Mouse (Mus musculus): Measurements from ENCODE around the gene Lsm6.

DNA sequence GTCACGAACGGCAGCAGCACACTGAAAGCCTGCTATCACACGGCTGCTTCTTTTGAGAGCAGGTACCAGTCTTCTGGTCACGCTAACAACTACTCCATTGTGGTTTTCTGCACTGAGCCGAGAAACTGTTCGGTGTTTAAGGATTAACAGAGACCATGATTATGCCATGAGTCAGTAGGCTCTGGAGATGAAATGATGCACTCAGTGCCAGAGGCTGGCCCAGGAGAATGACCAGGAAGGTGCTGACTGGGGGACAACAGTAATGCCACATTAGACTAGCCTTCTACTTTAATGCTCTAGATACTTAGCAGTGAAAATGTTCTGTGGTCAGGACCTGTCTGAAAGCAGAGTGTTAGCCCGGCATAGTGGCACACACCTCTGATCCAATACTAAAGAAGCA, 23.0 kb downstream of the Lsm6 start:
- no peak for TF ChIP-seq ZC3H11A (IDR thresholded peaks at IDR 0.05; ENCODE audit: low read depth, low read length)
- no peak for TF ChIP-seq POLR2A (IDR thresholded peaks at IDR 0.05; ENCODE audit: low read depth, low read length)
- TF ChIP-seq CHD2 (IDR thresholded peaks at IDR 0.05; ENCODE audit: low read length): no peak
- TF ChIP-seq ETS1 (conservative IDR thresholded peaks at IDR 0.05; ENCODE audit: low read depth, low read length): no peak
- no peak for TF ChIP-seq RAD21 (IDR thresholded peaks at IDR 0.05; ENCODE audit: low read depth, low read length)
- no peak for TF ChIP-seq EP300 (IDR thresholded peaks at IDR 0.05; ENCODE audit: low read length)
- no peak for TF ChIP-seq USF1 (IDR thresholded peaks at IDR 0.05; ENCODE audit: low read depth, low read length)
- TF ChIP-seq MAZ (IDR thresholded peaks at IDR 0.05; ENCODE audit: low read depth, low read length): no peak
- TF ChIP-seq TCF12 (IDR thresholded peaks at IDR 0.05; ENCODE audit: low read depth, low read length): no peak
